Mouse (Mus musculus): Measurements from ENCODE around the gene 1700001C02Rik. TPM values are rescaled to one million over a fixed set of nuclear protein-coding genes. Genes with fewer than 3 reads are reported as not detected.

1700001C02Rik gene
- not detected in 4 replicates for total RNA-seq (2023)

DNA sequence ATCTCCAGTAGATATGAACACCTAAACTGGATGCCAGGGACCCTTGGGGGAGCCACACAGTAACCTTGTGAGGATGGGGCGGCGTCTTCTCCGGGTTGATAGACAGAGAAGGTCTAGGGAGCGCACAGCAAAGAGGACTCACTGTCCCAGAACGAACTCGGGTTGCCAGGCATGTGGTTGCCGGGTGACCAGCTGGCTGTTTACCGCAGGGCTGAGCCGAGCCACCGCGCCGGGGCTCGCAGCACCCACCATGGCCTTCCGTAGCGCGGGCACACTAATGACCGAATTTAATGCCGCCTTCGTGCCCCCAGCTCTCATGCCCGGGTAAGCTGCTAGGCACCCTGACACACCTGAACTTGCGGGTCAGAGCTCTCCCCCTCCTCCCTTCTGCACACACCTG is at the start of gene 1700001C02Rik:
1700001C02Rik (plus strand) TSS at position 187 of the 400 bp plus-strand sequence.

DNA sequence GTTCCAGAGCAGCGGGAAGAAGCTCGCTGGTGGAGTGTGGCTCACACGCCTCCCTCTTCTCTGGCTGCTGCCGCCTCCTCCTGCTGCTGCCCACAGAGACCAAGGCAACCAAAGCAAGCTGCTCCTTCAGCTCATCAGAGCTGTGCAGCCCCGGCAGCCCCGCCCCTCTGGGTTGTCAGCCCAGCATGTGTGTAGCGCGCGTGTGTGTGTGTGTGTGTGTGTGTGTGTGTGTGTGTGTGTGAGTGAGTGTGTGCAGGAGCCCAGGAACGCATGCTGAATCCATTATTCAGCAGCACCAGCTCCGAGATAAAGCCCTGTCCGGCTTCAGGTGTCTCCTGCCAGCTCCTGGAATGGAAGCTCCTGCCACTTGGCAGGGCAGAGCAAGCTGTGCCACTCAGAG is 4.0 kb upstream of the 1700001C02Rik start, which contains the start of gene Otof:
Otof (minus strand) TSS at position 112 of the 400 bp plus-strand sequence.

Other genes with a start within 250 kb of the 1700001C02Rik start
- gene Selenoi, start 233.5 kb upstream of the 1700001C02Rik start, total RNA-seq (2023), result 16.6 to 24.3 TPM (median 18.8 TPM) in 4 replicates
- gene Drc1, start 184.7 kb upstream of the 1700001C02Rik start, total RNA-seq (2023), result 0.38 TPM in 1 of 4 replicates, not detected in the others
- gene Otof, start 4.1 kb upstream of the 1700001C02Rik start, total RNA-seq (2023), result not detected in 4 replicates
- gene Cib4, start 79.8 kb downstream of the 1700001C02Rik start, total RNA-seq (2023), result not detected in 4 replicates
- gene Kcnk3, start 122.1 kb downstream of the 1700001C02Rik start, total RNA-seq (2023), result 0.72 to 1.2 TPM (median 0.93 TPM) in 4 replicates
- 51.1 to 61.6 TPM (median 57.7 TPM) in 4 replicates for gene Slc35f6, start 181.9 kb downstream of the 1700001C02Rik start, total RNA-seq (2023)
- gene Cenpa, start 200.7 kb downstream of the 1700001C02Rik start, total RNA-seq (2023), result 251 to 324 TPM (median 306 TPM) in 4 replicates
- gene Dpysl5, start 245.5 kb downstream of the 1700001C02Rik start, total RNA-seq (2023), result not detected in 4 replicates

All from B cell, adult 62 days (primary cell).